Mouse (Mus musculus): Measurements from ENCODE around the gene Lrrc1. TPM values are rescaled to one million over a fixed set of nuclear protein-coding genes. Genes with fewer than 3 reads are reported as not detected.
"Not testable (repeated sequence)": the region's sequence is repeated elsewhere in the genome, so short reads cannot be mapped to it uniquely, and the experiment has no call there.

Lrrc1 gene
- total RNA-seq (2021) = 1 to 10 TPM; 4.5 to 5.9 TPM
- long read RNA-seq, experiment 1, partial matches to known transcripts = 1 of 1 reads
- long read RNA-seq, experiment 1, other reads (novel, unspliced or antisense) = 0 of 1 reads
- long read RNA-seq, experiment 2, partial matches to known transcripts = 0 of 4 reads
- long read RNA-seq, experiment 2, other reads (novel, unspliced or antisense) = 1 of 4 reads

DNA sequence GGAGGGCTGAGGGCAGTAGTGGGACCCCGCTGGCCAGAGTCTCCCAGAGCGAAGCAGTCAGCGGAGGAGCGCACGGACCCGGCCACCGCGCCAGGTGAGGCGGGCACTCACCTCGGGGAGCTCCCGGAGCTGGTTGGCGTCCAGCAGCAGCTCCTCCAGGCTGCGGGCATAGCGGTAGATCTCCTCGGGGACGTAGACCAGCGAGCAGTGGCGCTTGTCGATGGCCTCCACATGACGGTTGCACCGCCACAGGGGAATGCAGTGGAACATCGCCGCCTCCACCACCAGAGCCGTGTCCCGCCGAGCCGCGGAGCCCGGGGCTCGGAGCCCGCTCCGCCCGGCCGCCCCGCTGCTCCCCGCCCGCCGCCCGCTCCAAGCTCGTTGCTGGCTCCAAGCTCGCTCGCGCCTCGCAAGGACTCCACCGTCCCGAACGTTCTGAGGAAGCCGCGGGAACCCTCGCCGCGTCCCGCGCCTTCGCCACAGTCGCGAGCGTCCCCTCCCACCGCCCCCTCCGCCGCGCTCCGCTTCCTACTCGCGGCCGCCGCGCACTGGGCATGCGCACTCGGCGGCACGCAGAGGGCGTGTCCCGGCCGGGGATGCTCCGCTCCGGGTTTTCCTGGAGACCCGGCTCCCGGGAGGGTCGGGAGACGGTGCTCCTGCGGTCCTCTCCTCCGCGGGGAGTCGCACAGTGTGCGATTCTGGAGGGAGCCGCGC is at the start of gene Lrrc1:
Lrrc1 (minus strand) TSS at position 517 of the 714 bp plus-strand sequence.
- DNase-seq (ENCODE audit: low spot score in 2 of 2) = peak; percentile 82 to 87

DNA sequence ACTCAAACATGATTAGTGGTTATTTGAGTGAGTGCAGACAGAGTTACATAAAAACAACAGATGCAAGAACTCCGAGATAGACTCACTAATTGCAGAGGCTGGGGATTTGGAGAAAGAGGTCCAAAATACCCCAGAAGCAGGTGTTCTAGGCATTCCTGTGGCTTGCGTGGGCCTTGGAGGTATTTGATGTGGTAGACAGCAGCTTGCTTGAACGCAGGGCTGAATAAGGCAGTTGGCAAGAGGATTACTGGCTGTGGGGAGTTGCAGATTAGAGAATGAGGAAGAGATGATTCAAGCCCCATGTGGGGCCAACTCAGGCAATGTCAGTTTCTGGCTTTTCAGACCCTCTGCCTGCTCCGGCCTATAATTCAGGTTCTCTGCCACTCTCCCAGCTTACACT is 47.8 kb upstream of the Lrrc1 start:
- no peak for DNase-seq (ENCODE audit: low spot score in 2 of 2)

DNA sequence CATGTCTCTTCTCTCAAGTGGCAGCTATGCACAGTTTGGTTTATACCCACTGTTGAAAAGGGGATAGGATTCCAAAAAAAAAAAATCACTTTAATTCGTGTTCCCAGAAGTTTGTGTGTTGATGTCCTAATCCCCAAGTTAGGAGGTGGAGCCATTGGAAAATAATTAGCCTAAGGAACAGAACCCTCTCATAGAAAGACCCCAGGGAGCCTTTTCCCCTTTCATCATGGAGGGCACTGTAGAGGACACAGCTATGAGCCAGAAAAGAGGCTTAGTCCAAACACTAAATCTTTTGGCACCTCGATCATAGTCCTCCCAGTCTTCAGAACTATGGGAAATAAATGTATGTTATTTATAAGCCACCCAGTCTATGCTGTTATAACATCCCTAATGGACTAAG is 44.8 kb upstream of the Lrrc1 start:
- no peak for DNase-seq (ENCODE audit: low spot score in 2 of 2)

DNA sequence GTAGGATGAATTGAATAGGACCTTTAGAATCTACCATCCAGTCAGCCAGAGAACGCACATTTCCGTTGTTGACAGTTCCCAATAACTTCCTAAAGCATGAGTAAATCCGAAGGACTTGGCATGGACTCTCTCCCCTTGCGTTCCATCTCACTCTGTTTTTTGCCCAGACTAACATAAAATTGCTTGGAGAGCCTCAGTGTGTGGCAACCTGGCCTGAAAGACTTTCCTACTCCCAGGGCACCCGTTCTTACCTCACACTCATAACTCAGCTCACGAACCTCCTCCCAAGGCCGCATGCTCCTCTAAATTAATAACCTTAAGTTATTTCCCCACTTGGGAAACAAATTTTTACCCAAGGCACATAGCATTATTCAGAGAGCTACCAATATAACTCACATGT is 42.9 kb upstream of the Lrrc1 start:
- no peak for DNase-seq (ENCODE audit: low spot score in 2 of 2)

DNA sequence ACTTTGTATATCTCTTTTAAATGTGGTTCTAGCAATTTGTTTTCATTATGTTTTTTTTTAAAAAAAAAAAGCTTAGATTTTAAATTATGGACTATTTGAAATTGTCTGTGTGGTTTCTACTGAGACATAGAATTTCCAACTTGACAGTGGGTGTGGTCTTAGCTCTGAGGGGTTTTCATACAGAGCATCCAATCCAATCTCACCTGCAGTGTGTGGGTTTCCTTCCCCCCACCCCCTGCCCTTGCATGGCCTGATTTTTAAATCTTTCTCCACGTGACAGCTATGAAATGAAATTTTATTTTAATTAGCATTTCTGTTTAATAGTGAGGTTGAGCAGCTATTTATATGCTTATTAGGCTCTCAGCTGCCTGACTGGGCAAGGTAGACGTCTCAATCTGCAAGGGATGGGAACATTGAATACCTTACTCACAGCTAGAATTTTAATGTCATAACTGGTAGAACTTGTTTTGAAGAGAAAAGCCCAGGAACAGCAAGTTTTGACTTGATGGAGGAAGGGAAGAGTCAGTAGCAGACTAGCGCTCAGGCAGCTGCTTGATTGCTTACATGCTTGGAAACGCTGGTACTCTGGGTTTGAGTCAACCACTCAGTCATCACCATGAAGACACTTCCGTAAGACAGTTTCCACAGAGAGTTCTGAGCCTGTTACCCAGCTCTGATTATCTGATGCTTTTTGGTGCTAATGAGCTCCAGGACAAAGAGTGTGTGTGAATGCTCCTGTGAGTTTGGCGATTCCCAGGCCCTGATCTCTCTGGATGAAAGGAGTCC is 42.3 kb upstream of the Lrrc1 start:
- DNase-seq (ENCODE audit: low spot score in 2 of 2) = no peak

DNA sequence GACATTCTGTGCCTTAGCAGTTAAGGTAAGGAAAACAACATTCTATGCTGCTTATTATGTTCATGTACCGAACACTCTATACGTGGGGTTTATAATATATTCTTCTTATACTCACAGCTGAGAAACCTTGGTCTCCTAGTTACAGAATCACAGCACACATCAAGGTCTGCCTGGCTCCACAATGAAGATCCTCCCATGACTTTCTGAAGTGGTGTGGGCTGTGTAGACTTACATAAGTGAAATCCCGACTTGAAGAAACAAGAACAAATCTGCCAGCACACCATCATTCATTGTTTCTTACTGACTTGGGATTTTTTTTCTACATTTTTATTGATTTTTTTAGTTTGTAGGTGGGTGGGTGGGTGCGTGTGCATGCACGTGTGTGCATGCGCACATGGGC is 40.1 kb upstream of the Lrrc1 start:
- no peak for DNase-seq (ENCODE audit: low spot score in 2 of 2)

DNA sequence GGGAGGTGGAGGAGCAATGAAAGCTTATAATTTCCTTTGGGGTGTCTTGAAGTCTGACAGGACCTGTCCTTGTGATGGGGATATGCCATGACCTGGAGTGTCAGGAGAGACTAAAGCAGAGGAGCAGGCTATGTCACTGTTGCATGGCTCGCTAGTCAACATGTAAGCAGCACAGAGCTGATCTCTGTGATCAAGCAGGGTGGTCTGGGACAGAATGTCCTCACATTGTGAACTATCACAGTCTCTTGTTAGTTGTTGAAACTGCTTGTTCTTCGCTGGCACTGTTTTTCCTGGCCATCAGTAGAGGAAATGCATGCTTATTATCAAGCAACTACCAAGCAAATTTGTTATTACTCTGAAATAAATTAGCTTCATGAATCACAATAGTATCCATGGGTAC is 38.6 kb upstream of the Lrrc1 start:
- DNase-seq (ENCODE audit: low spot score in 2 of 2) = no peak

DNA sequence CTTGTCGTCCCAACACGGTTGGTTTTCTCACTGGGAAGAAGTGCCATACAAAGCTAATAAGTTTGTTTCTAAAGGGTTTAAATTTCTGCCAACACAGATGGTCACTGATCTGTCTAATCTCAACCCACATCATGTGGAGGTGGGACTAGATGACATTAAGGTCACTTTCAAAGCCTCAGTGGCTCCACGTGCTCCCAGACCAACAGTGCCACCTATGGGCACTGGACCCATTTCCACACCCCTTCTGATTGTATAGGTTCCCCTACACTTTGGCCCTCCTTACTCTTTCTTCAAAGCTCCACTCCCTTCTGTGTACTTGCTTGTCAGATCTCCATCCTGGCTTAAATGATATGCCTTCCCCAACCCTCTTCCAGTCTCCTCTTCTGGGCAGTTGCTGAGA is 35.2 kb upstream of the Lrrc1 start:
- DNase-seq (ENCODE audit: low spot score in 2 of 2) = no peak

DNA sequence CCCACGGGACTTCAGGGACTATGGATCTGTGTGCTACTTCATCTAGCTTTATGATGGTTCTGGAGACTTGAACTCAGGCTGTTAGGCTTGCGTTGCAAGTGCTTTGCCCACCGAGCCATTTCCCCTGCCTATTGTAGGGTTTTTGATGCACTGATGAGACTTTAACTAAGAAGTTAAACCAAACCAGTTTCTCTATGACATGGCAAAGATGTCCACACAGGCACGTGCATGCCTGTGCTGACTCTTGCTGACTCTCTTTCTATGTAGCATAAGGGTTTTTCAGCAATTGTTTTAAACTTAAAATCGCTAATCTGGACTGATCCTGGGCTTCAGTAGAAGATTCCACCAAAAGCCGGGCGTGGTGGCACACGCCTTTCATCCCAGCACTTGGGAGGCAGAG is 33.3 kb upstream of the Lrrc1 start:
- no peak for DNase-seq (ENCODE audit: low spot score in 2 of 2)

DNA sequence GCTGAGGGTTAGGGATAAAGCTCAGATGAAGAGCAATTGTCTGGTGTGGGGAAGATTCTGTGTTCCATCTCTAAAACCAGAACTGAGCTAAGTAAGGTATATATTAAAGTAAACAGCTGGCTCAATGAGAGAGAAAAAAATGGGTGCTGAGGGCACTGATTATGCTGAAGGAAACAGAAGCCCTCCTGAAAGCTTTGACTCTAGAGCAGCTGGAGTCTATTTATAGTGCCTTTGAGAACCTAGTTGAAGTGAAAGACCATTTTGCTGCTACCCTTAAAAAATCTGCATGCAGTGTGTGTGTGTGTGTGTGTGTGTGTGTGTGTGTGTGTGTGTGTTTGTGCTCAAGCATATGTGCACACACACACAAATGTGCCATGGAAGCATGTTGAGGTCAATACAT is 32.7 kb upstream of the Lrrc1 start:
- DNase-seq (ENCODE audit: low spot score in 2 of 2) = no peak

DNA sequence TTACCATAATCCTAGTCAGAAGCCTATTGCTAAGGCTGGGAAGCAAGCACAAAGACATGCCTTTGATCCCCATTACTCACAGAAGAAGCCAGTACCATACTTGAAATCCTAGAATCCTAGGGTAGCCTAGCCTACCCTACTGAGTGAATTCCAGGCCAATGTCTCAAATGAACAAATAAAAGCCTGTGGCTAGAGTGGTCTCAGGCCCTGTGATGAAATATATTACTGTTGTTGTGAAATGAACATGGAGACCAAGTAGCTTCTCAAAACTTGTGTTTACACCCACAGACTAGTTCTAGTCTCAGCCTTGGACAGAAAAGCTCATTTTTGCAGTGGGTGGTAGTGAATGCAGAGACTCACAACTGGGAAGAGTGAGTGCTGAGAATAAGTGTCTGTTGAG is 31.6 kb upstream of the Lrrc1 start:
- no peak for DNase-seq (ENCODE audit: low spot score in 2 of 2)

DNA sequence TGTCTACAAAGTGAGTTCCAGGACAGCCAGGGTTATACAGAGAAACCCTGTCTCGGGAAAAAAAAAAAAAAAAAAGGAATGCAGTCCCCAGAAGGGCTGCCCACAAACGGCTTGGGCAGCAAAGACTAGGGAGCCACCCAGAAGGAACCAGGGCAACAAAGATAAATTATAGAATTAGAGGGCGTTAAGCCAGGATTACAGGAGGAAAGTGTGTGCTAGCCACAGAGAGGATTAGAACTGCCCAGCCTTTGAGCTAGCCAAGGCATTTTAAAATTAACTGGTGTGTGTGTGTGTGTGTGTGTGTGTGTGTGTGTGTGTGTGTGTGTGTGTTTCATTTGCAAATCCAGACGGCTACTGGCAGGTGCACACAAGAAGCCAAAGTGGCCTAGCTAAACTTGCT is 30.3 kb upstream of the Lrrc1 start:
- not testable (repeated sequence) for DNase-seq (ENCODE audit: low spot score in 2 of 2)

DNA sequence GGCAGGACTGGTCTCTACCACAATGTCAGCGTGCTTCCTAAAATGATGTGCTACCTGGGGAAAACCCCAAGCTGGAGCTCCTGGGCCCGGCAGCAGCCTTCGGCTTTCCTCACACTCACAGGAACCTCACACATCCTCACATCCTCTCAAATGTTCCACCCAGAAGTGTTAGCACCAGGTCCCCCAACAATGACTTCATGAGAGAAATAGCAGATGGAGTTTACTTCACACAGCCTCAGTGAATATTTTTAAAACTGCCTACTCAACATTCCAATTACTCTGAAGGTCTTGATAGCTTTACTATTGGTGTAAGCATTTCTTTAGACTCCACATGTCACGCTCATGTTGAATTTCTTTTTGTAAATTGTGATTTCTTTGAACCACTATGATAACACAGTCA is 27.2 kb upstream of the Lrrc1 start:
- no peak for DNase-seq (ENCODE audit: low spot score in 2 of 2)

DNA sequence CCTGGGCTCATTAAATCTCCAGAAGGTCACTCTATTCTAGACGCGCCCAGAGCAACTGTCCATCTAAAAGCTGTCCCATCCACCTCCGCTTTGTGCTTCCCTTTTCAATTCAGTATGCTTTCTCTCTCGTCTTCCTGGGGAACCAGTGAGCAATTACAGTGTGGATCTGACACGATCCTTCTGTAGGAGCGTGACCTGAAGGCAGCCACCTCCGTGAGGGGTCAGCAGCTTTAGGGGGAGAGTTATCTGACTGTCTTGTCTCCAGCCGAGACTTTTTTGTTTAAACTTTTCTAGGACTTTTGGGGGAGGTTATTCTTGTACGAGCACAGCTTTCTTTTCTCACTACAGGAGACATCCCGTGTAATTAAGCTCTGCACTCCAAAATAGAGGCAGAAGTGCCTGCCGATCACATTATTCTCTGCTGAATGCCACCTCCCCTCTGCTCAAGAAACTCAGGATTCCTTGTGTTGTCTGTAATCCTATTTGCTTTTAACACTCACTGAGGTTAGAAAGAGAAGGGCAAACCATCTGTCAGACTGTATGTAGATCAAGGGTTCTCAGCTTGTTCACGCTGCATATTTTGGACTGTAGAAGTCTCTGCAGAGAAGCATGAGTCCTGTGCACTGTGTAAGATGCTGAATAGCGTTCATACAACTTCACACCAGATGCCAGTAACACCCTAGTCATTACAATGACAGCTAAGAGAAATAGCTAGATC is 24.3 kb upstream of the Lrrc1 start:
- no peak for DNase-seq (ENCODE audit: low spot score in 2 of 2)

DNA sequence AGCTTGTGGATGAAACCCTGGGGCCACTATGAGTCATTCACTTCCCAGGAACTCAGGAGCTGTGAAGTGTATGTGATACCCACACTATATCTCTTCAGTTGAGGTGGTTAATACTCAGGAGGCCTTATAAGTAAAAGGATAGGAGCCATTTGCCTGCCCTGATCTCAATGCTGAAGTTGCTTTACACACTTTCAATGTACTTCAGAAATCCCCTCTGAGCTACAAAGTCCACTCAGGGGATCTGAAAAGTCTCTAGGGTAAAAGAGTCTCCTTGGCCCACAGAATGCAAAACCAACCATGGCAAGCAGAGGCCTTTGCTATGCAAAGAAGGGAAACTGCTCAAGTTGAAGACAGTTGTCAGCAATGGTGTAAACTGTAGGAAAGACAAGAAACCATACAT is 17.2 kb upstream of the Lrrc1 start:
- DNase-seq (ENCODE audit: low spot score in 2 of 2) = no peak

DNA sequence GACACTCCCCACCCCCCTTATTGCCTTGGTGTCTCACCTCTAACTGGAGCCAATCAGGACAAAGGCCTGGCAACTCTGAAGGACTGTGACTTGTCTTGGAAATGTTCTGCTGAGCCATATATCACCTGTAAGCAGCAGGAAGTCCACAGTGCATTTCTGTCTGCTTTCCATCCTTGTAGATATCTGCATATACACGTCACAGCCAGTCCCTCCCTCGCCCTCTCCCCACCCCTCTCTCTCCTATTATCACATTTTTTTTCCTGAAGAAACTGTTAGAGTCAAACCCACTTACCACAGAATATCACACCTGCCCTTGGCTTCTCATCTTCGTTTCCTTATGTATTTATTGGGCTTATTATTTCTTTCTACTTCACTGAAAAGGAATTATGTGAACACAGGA is 13.3 kb upstream of the Lrrc1 start:
- no peak for DNase-seq (ENCODE audit: low spot score in 2 of 2)

DNA sequence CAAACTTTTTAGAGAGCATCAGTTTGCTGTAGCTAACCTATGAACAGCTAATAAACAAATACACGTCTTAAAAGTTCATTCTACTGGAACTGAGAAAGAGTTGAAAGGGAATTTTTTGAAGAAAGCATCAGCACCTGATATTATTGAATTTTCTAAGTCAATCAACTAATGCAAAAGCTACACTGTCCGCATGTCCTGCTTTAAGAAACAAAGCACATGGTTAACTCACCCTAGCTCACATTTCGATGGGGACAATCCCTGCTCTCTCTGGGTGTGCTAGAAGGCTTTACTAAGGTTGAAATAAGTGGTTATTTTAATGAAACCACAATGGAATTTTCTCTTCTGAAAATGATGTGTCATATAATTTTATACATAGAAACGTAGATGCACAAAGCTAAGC is 12.5 kb upstream of the Lrrc1 start:
- no peak for DNase-seq (ENCODE audit: low spot score in 2 of 2)

DNA sequence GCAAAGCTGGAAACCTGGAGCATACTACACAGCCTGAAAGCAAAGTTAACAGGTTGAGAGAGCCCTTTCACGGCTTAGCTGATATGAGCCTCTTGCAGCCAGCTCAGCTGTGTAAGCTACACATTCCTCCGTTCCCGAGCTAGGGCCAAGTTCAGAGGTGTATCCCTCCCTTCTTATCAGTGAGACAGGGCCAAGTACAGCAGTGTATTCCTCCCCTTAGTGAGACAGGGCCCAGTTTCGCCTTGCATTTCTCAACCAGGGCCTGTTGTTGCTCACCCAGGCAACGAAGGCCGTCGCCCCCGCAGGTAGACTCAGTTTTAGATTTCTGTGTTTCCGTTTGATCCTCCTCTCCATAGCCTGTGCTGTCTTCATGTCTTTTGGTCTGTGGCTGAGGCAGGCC is 11.8 kb upstream of the Lrrc1 start:
- no peak for DNase-seq (ENCODE audit: low spot score in 2 of 2)

DNA sequence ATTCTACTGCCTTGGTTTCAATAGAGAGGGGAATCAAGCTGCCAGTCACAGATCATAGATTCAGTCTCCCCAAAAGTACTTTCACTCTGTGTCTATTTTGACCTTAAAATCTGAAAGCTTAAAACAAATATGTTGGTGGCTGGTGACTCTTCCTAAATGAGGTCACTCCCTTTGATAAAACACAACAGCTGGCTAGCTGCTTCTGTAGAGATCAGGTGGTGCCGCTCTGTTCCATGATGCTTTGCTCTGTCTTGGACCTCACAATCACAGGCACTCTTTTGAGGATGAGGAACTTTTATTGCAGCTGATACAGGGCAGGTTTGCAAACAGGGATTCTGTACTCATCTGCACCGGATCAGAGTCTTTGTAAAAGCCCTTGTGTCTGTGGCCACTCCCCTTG is 8.8 kb upstream of the Lrrc1 start:
- no peak for DNase-seq (ENCODE audit: low spot score in 2 of 2)

DNA sequence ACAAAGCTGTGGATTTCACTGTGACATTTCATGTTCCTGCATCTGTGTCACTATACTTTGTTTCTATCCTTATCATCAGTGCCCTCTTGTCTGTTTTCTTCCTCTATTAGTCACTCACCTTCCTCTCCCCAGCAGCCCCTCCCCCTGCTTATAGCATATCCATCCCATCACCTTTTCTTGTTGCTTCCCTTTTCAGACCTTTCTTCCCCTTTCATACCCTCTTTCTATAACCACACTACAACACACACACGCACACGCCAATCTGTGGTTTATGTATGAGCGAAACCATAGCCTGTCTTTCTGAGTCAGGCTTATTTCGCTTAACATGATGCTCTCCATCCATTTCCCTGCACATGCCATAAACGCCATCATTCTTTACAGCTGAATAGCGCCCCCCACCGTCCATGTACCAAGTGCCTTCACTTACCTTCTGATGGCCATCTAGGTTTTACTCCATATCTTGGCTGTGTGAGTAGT is 6.4 kb upstream of the Lrrc1 start:
- DNase-seq (ENCODE audit: low spot score in 2 of 2) = no peak

DNA sequence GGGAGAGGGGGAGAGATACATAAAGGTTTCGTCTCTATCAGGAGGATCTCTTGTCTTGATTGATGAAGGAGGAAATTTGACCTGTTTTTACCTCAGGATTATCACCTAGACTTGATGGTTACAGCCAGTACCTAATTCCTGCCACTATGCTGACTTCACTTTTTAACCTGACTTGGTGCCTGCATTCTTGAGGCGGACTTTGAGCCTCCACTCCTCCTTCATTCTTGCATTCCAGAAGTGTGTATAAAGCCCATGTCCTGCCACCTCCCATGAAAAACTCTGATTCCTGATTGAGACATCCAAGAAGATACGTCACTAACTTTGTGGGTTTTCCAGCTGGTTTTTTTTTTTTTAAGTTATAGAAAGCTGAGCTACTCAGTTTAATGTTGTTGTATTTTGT is 1.3 kb upstream of the Lrrc1 start:
- no peak for DNase-seq (ENCODE audit: low spot score in 2 of 2)

DNA sequence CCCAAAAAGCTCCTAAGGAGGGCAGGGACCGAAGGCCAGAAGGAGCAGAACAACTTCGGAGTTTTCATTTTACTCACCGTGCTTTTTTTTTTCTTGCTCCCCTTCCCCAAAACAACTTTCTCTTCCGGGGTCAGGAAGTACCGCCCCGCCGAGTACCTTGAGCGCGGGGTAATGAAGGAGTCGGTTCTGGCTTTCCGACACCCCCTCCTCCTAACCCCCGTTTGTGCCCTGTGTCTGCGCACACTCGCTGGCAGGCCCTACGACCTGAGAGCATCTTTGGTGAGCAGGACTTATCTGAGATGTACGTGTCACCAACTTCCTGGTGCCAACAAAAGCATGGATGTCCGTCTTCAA is 375 bp upstream of the Lrrc1 start:
- no peak for DNase-seq (ENCODE audit: low spot score in 2 of 2)

All from gastrocnemius, postnatal 4 days (tissue).